Mouse (Mus musculus): Measurements from ENCODE around the gene Ugt1a7c.

GRCm38 (mm10) chr1:88247660-88248059, 152.8 kb downstream of the Ugt1a7c start:
- TF ChIP-seq CTCF (IDR thresholded peaks at IDR 0.05; ENCODE audit: low read depth) (no peak), EP300 (IDR thresholded peaks at IDR 0.05; ENCODE audit: low read depth) (no peak)
